Mouse (Mus musculus) left cerebral cortex, postnatal 10 days (tissue): ENCODE measurements around the gene Slc25a19. TPM values are rescaled to one million over a fixed set of nuclear protein-coding genes. Genes with fewer than 3 reads are reported as not detected.
A peak's percentile ranks its signal among the peaks of the same experiment; 100 is the strongest.
"Not testable (repeated sequence)": the region's sequence is repeated elsewhere in the genome, so short reads cannot be mapped to it uniquely, and the experiment has no call there.

Experiments
- DNase-seq, 2 experiments: peaks; one replicate each; pipeline ENCODE4 v3.0.0; 2021 to 2022; ENCODE audit warnings: low spot score in 2 of 2, mixed read lengths in 1 of 2; ENCODE audit errors: extremely low spot score in 1 of 2
- intact Hi-C: fragments of 180-260 bp; cut with DNase I; formaldehyde crosslinking; loops from one replicate; pipeline ENCODE4 v1.15.1; 2025
- total RNA-seq, 2 experiments: library from RNA; stranded (reverse); gene quantifications; 2 replicates each; pipeline ENCODE4 v1.2.3; 2021

Gene Slc25a19
- total RNA-seq = 10 to 100 TPM; 55.0 to 59.7 TPM

DNA sequence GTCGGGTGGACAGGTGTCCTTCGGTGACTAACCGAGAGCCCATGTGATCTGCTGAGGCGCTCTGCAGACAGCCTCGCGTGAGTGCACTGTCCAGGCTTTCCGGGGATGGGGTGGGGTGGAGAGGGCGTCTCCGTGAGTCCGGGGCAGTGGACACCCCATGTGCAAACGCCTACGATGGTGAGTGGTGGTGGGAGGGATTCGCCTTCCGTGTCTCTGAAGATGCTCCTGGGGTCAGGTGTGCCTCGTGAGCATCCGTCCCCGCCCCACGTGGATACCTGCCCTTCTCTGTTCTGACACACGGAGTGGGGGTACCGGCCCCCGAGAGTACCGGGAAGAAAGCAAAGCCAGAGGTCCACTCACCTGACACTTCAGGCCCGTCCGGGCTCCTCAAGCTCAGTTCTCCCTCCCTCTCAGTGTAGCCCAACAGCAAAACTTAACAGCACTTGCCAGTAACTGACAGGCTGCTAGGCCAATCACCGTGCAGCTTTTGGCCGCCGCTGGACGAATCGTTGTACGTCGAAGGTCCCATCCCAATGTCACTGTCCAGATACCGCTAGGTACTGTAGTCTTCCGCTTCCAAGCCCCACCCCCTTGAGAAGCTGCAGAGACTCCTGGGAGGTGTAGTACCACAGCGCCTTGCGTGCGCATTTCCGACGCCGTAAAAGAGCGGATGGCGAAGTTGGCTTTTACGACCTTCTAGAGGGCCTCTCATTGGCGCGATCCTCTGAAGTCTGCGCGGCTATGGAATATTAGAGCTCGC, at the start of gene Slc25a19:
Gene Slc25a19, minus strand, starts transcription at position 591 of the 760 bp plus-strand sequence.
- peak; percentile 99 to 100 for DNase-seq
- intact Hi-C loops = no loop called here

DNA sequence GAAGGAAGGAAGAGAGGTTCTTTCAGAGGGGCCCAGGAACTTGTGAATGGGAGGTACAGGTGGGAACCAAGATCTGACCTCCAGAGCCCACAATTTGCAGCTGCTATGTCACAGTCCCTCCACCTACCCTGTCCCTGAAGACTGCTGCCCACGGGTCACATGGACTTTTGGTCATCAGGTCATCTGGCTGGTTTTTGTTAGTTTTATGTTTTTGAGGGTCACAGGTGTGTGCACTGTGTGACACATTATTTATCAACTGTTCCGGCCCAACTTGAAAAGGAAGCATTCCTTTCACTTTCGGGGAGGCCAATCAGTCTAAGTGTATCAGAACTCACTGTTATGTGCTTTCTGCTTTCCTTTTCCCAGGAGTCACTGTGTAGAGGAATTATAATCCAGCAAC, 49.4 kb upstream of the Slc25a19 start:
- intact Hi-C loops = no loop called here
- no peak for DNase-seq

DNA sequence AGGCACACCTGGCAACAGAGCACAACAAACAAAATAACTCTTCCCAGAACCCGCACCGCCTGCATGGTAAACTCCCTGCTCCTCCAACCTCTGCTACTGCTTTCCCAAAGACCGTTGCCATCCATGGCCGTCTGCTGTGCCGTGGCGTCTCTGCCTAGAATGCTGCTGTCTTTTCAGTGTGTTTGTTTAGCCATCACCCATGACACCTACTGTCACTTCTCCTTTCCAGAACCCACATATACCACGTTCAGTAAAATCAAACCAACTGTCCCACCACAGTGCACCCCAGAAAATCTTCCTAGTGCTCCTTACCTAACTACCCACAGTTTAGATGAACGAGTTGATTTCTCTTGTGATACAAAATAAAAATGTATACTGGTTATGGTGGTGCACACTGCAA, 48.6 kb upstream of the Slc25a19 start:
- intact Hi-C loops = no loop called here

DNA sequence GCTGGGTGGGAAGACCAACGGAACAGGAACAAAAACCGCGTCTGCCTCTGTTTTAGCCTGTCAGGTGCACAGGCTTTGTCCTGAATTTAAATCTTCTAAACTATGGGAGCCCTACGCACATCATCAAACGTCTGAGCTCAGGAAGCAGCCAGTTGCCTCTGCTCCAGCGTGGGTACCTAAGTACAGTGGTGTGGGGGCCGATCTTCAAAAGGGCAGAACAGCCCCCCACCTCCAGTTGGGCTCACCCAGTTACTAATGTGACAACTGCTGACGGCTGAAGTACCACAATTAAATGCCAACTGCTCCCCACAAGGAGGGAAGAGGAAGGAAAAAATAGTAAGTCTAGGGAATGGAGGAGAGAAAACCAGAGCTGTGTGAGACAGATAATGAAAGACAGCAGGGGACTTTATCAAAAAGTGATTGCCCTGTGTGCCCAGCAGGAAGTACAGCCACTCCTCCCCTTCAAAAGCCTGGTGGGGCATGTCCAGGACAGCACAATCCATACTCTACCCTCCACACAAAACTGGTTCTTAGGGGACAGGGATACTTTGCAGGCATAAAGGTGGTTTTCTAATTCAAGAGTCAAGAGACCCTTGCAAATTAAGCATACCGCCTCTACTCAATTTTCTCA, 46.3 kb upstream of the Slc25a19 start:
- no peak for DNase-seq
- intact Hi-C loops = no loop called here

More for the DNA sequence above, 48.6 kb upstream of the Slc25a19 start:
- no peak for DNase-seq

DNA sequence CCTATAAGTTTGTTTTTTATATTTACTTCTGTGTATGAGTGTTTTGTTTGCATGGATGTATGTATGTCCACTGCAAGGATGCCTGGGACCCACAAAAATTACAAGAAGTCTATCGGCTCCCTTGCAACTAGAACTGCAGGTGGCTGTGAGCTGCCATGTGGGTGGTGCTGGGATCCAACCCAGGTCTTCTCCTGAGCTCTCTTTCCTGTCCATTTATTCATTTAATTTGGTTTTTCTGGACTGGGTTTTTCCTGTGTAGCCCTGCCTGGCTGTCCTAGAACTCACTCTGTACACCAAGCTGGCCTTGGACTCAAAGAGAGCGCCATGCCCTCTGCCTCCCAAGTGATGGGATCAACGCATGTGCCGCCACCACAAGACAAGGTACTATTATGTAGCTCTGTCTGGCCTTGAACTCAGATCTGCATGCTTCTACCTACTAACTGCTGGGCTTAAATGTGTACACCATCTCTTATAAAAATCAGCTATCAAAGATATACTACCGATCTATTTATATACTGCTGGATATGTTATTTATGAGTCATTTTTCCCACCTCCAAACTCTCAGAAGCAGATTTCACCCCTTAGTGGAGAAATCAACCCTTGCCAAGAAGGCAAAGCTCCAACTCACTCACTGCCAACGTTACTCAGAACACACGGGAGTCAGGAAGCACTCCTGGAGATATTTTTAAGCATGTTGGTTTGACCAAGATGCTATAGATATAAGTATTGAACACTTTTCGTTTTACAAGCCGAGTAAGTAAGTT, 45.6 kb upstream of the Slc25a19 start:
- DNase-seq = peak in 1 of 2 experiments; percentile 53
- intact Hi-C loops = no loop called here

DNA sequence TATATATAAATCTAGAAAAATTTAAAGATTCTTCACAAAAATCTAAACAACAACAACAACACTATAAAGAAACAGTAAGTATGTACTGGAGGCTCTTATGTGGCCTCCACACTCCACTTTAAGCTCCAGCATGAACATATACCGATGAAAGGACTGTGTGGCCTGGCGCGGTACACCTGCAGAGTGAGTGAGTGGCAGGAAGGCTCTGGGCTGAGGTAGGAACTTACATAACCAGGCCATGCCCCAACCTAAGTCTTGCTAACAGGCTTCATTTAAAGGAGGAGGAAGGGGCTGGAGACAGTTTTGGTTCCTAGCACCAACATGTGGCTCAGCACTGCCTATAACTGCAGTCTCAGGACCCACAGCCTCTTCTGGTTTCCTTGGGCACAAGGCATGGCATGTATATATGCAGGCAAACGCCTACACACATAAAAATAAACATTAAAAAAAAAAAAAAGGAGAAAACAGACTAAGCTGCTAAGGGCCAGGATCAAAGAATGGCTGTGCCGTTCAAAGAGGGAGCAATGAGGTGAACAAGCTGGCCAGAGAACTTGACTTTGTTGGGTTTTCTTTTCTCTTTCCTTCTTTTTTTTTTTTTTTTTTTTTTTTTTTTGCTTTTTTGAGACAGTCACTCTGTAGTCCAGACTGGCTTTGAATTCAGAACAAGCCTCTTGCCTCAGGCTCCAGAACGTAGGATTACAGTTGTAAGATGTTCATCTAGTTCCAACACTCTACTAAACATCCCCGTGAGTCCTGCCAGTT, 44.3 kb upstream of the Slc25a19 start:
- intact Hi-C loops = no loop called here
- DNase-seq = no peak

DNA sequence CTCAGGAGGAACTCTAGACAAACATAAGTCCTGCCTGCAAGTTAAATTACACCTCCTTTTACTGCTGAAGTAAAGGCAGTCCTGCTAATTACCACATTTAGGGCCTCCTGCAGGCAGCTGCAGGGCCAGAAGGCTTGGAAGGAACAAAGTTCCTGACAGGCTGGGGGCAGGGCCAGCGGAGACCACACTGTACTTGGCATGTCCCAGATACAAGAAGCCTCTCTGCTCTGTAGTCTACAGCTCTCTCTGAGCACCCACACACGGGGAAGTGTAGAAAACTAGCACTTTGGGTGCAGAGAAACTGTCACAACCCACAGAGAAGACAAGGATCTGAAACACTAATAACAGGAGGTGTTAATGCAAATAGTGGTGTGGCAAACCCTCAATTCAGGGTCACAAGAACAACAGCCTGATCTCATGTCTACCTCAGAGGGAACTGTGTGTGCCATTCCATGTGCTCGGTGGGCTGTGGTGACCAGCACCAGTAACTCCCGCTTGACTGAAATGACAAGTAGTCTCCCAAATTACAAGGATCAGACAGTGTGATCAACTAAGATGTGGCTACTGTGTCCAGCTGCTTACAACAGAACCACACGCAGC, 42.5 kb upstream of the Slc25a19 start:
- intact Hi-C loops = no loop called here
- DNase-seq = no peak

DNA sequence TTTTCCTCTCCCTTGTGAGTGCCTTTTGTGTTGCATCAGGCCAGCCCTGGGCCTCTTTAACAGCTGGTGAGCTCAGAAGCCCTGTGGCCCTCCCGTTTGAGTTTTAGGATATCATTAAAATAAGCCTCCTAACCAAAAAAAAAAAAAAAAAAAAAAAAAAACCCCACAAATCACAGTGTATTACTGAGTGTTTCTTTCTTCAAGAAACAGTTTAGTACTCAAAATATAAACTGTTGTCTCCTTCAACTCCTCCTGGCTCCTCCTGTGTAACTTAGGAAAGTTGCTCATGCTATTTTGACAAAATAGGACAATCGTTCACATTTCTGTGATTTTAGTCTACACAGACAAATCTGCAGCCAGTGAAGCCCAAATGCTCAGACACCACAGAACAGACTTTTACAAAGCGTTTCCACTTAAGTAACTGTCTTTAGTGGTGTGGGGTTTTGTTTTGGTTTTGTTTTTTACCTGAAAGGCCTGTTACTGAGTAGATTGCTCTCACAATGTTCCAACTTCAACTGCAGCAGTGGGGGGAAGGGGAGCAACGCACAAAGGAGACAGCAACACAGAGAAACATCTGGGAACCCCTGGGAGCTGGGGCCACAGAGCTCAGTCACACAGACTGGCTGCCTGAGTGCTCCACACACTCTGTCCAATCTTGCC, 35.7 kb upstream of the Slc25a19 start:
- intact Hi-C loops = no loop called here
- no peak for DNase-seq

DNA sequence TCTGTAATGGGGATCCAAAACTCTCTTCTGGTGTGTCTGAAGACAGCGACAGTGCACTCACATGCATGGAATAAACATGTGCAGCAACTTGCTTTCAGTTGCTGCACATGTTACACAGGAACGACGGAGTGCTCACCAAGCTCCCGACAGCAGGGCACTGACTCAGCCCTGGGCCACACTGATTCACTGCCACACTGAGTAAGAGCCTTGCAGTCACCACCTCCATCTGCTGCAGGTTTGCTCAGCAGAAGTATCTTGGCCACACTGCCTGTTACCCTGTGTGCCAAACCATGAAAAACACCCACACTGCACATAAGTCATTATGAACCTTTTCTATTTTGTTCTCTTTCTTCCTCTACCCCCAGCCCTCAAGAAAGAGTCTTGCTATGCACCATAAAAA, 32.3 kb upstream of the Slc25a19 start:
- no peak for DNase-seq
- intact Hi-C loops = no loop called here

DNA sequence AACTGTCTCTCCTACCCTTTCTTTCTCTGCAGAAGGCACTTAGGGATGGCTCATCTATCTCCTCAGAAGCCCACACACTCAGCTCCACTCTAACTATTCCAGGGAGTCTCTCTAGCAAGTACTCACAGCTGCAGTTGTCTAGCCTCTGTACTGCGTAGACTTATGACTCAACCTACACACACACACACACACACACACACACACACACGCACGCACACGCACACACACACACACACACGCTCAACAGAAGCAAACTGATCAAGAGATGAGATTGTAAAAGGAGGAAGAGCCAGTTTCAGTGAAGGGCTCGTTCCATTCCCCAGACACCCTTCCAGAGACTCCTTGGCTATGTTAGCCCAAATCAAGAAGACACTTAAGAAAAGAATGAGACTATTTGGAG, 30.4 kb upstream of the Slc25a19 start:
- DNase-seq = no peak
- intact Hi-C loops = no loop called here

DNA sequence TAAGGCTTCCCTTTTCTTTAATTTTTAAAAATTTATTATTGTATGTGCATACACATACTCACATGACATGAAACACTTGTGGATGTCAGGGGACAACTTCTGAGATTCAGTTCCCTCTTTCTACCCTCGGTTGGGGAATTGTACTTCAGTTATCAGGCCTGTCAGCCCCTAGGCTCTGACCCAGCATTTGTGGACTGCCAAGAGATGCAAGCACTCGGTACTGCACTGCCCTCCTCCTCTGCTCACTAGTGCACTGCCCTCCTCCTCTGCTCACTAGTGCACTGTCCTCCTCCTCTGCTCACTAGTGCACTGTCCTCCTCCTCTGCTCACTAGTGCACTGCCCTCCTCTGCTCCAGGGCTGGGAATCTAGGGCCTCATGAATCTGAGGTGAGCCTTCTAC, 26.0 kb upstream of the Slc25a19 start:
- DNase-seq = no peak
- intact Hi-C loops = no loop called here

DNA sequence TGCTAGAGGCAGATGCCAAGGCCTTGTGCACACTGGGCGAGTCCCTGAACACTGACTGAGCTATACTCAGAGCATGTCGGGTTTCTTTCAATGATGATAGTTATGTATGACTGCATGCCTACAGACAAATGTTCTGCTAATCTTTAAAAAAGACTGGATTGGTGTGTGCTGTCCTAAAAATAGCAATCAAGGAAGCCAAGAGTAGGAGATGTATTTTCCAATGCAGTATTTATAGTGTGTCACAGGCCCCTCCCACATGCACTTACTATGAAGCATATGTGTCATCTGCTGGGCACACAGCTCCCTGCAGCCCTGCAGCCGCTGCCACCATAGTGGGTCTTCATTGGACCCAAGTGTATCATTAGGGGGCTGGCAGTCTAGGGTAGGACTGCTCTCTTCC, 25.1 kb upstream of the Slc25a19 start:
- intact Hi-C loops = no loop called here
- DNase-seq = peak in 1 of 2 experiments; percentile 57

DNA sequence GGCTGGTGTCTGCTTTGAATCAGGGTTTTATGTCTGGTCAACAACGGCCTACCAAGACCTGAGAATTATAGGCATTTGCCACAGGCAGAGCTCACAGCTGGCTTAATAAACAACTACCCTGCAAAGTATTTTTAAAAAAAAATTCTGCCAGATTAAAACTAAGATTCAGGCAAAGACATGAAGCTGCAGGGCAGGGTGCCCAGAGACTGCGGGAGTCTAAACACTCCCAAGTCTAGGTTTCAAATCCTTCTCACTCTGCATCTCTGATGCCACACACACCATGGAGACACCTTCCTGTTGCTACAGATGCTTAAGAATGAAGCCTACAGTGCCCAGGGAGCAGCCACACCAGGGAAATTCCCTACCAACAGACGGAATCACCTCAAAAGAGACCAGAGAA, 23.6 kb upstream of the Slc25a19 start:
- no peak for DNase-seq
- intact Hi-C loops = no loop called here

DNA sequence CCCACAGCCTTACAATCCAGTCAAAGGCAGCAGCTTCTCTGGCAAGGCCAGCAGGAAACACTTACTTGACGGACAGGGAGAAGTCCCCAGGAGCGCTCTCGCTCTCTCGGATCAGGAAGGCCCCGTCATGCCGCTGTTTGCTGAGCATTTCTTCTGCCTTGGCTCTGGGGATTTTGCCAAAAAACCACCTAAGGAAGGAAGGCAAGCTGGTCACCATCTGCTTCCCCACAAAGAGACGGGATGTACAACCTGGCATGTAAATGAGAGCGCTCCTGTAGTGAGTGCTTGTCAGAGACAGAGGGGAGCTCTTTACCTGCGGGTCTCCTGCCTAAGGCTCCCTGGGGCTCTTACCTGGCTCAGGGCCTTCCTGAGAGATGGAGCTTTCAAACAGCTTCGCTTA, 21.6 kb upstream of the Slc25a19 start:
- intact Hi-C loops = loop anchor here (5.0 kb wide), 1 partner anchor 163 kb away; the partner anchor contains the start of genes Caskin2 and Tsen54
- peak in 1 of 2 experiments; percentile 51 for DNase-seq

DNA sequence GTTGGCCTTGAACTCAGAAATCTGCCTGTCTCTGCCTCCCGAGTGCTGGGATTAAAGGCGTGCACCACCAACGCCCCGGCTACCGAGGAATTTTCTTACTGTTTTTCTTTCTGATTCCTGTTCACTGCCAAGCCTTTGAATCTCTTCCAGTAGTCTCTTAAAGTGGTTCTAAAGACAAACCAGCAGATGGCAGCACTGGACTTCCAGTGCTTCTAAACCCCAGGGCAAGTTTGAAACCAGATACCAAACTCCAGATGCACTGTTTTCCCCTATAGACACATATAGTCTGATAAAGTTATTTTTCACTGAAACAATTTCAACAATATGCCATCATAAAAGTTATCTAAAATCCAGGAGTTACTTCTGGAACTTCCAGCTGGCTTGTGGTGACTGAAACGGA, 19.4 kb upstream of the Slc25a19 start:
- peak; percentile 52 to 63 for DNase-seq
- intact Hi-C loops = loop anchor here (2.0 to 5.0 kb wide), 2 partner anchors 67 to 165 kb away; partner anchors contain the start of genes Caskin2 and Tsen54

DNA sequence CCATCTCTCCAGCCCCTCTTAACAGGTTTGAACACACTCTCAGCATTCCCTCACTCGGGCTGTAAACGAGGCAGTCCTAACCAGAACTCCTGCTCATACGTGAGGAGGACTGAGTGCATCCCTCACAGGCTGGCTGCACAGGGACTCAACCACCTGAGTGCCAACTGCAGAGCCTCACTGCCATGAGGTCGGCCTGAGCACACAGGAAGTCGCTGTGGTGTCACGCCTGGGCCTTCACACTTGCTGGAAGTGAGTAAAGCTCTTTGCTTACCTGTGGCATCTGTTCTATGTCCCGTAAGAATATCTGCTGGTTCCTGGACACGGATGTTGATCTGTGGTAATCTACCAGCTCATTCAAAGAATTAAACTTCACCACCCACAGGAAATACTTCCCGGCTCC, 18.3 kb upstream of the Slc25a19 start:
- intact Hi-C loops = loop anchor here (2.0 to 5.0 kb wide), 2 partner anchors 68 to 166 kb away; partner anchors contain the start of genes Caskin2 and Tsen54
- no peak for DNase-seq

DNA sequence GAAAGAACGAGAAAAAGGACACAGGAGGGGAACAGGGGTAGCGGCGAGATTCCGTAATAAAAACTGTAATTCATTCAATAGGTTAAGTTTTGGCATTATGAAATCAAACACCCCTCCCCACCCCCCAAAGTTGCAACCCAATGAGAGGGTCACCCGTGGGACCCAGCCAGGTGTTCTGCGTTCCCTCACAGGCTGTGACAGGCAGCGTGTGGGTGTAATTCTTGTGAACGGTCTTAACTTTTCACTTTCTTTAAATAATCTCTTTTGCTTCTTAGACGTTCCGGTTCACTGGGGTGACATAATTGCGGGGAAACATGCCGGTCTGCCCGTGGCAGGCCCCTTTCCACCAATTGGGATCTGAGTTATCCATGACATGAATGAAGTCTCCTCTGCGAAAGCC, 17.4 kb upstream of the Slc25a19 start:
- not testable (repeated sequence) for DNase-seq
- intact Hi-C loops = loop anchor here (5.0 kb wide), 1 partner anchor 167 kb away; the partner anchor contains the start of genes Caskin2 and Tsen54

DNA sequence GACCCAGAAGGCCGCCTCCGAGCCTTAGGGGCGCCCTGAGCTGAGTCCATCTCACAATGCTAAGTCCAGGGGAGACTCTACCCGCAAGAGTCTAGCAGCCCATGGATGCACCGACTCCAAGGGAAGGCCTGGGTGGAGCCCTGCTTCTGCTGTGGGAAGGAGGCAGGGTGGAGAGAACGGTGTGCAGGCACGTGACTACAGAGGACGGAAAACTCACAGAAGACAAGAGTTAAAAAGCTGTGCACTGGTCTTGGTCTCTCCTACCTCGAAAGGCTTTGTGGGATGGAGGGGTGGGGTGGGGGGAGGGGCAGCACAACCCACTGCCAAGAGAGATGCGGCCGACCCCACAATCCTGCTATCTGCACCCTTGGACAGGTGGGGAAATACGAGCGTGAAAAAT, 16.2 kb upstream of the Slc25a19 start:
- DNase-seq = no peak
- intact Hi-C loops = no loop called here
